Mouse (Mus musculus): Measurements from ENCODE around the gene Tnmd.
A peak's percentile ranks its signal among the peaks of the same experiment; 100 is the strongest.

Tnmd gene

GRCm38 (mm10) chrX:133850680-133851079 is at the start of gene Tnmd:
Gene Tnmd, plus strand, starts transcription at chrX:133850980.
- DNase-seq (ENCODE audit: low spot score in 2 of 2): no peak

GRCm38 (mm10) chrX:133853637-133854036 is 2.9 kb downstream of the Tnmd start:
- no peak for DNase-seq (ENCODE audit: low spot score in 2 of 2)

GRCm38 (mm10) chrX:133869743-133870142 is 19.0 kb downstream of the Tnmd start:
- DNase-seq (ENCODE audit: low spot score in 2 of 2): no peak

GRCm38 (mm10) chrX:133887308-133887707 is 36.5 kb downstream of the Tnmd start:
- DNase-seq (ENCODE audit: low spot score in 2 of 2): no peak

- DNase-seq (ENCODE audit: low spot score in 2 of 2): no peak
Observed at GRCm38 (mm10) chrX:133888111-133888510, 37.3 kb downstream of the Tnmd start.

- peak; percentile 63 to 71 for DNase-seq (ENCODE audit: low spot score in 2 of 2)
Observed at GRCm38 (mm10) chrX:133898014-133898542, 47.3 kb downstream of the Tnmd start, which contains the start of gene Tspan6. Gene Tspan6, minus strand, starts transcription at chrX:133898429.

- DNase-seq (ENCODE audit: low spot score in 2 of 2): no peak
Observed at GRCm38 (mm10) chrX:133908261-133908660, 57.5 kb downstream of the Tnmd start, which contains the start of gene Srpx2. Gene Srpx2, plus strand, starts transcription at chrX:133908426.

GRCm38 (mm10) chrX:133911397-133912103 is 60.8 kb downstream of the Tnmd start:
- no peak for DNase-seq (ENCODE audit: low spot score in 2 of 2)

- DNase-seq (ENCODE audit: low spot score in 2 of 2): no peak
Observed at GRCm38 (mm10) chrX:133913006-133913405, 62.2 kb downstream of the Tnmd start.

- no peak for DNase-seq (ENCODE audit: low spot score in 2 of 2)
Observed at GRCm38 (mm10) chrX:133914219-133914618, 63.4 kb downstream of the Tnmd start.
